Mouse (Mus musculus): Measurements from ENCODE around the gene Lamc3. TPM values are rescaled to one million over a fixed set of nuclear protein-coding genes. Genes with fewer than 3 reads are reported as not detected.
A peak's percentile ranks its signal among the peaks of the same experiment; 100 is the strongest.

Lamc3 gene
- polyA plus RNA-seq, 1 experiment, result 20.7 TPM

DNA sequence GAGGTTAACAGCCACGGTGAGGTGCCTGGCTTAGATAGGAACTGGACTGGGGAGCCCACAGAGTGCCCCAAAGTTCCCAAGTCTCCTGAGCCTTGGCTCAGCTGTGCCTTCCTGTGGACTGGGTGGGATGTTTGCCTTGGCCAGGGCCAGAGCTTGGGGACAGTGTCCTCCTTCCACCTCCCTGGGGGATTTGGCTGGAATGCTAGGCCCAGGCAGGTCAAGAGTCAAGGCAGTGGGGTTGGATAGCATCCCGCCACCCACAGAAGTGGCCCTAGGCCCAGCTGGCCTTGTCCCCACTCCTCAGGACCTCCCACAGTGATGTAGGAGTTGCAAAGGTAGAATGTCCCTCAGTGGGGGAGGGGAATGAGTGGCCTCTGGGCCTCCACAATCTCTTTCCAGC is 4.1 kb downstream of the Lamc3 start:
- Histone ChIP-seq H3K36me3 (ENCODE audit: control insufficient read depth, insufficient read depth, low read length) (no peaks in the 10 kb centered on the region), H3K4me1 (ENCODE audit: control insufficient read depth, insufficient read depth, low read length) (no peaks in the 10 kb centered on the region), H3K27ac (ENCODE audit: insufficient read depth, low read depth, low read length) (no peak overlapping the region), H3K4me3 (ENCODE audit: insufficient read depth, low read depth, low read length) (no peak overlapping the region), H3K27me3 (replicated peaks; ENCODE audit: control insufficient read depth, insufficient read depth, low read length) (no peaks in the 10 kb centered on the region)
- TF ChIP-seq POLR2A (IDR thresholded peaks at IDR 0.05; ENCODE audit: low read depth, low read length), result no peak
- no peak for TF ChIP-seq CTCF (conservative IDR thresholded peaks at IDR 0.05; ENCODE audit: insufficient read depth, insufficient read length, low read depth, low read length)
- DNase-seq, result peak; percentile 70
- 84% methylated on average over 2 of the region's 2 CpGs for WGBS

DNA sequence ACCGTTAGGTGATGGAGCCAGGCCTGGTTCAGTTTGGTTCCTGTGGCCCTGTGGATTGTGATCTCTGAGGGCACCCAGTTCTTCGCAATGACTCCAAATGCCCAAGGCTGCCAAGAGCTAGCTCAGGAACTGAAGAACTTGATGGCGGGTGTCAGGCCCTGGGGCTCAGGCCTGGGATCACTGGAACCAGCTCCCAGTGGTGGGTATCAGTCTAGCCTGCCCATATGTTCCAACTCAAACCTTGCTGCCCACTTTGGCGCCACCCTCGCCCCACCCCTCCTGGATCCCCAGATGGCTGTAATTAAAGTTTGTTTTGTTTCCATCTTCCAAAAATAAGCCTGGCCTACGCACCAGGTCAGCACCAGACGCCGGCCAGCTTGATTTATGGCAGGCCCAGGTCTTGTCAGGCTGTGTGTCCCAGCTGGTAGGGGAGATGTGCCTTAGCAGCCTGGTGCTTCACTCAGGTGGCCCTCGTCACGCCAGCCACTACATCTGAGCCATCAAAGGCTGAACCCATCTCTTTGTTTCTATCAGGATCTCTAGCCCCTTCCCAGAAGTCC is 6.1 kb downstream of the Lamc3 start:
- H3K4me1 ChIP-seq (ENCODE audit: control insufficient read depth, insufficient read depth, low read length), result no peaks in the 10 kb centered on the region
- WGBS, result 66% methylated on average over 10 of the region's 10 CpGs
- TF ChIP-seq CTCF (conservative IDR thresholded peaks at IDR 0.05; ENCODE audit: insufficient read depth, insufficient read length, low read depth, low read length) (no peak), POLR2A (IDR thresholded peaks at IDR 0.05; ENCODE audit: low read depth, low read length) (no peak)
- H3K36me3 ChIP-seq (ENCODE audit: control insufficient read depth, insufficient read depth, low read length), result no peaks in the 10 kb centered on the region
- no peak for DNase-seq
- no peaks in the 10 kb centered on the region for H3K27me3 ChIP-seq (replicated peaks; ENCODE audit: control insufficient read depth, insufficient read depth, low read length)
- H3K27ac ChIP-seq (ENCODE audit: insufficient read depth, low read depth, low read length), result no peak overlapping the region
- no peak overlapping the region for H3K4me3 ChIP-seq (ENCODE audit: insufficient read depth, low read depth, low read length)

DNA sequence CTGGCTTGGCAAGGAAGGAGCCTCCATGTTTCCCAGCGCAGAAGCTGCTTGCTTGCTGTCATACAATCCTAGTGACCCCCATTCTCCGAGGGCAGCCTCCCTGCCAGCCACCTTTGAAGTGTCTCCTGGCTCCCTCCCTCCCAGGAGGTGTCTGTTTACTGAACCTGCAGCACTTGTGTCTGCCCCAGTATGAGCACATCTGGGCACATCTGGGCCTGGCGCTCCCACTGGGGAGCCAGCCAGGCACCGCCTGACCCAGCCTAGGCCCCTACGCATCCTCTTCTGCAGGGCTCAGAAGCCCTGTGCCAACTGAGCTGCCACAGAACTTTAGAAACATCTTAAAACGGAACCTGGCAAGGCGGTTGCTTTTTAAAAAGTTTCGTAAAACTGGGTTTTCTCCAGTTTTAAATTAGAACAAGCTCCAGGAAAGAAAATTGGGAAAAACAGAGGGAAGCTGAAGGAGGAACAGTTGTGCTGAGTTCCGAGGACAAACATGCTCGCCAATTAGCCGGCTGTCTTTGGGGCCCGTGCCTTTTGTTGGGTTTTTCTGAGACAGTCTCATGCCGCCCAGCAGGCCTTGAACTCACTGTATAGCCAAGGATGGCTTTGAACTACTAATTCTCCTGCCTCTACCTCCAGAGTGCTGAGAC is 7.3 kb downstream of the Lamc3 start:
- Histone ChIP-seq H3K27ac (ENCODE audit: insufficient read depth, low read depth, low read length) (no peak overlapping the region), H3K4me3 (ENCODE audit: insufficient read depth, low read depth, low read length) (no peak overlapping the region), H3K4me1 (ENCODE audit: control insufficient read depth, insufficient read depth, low read length) (no peaks in the 10 kb centered on the region), H3K27me3 (replicated peaks; ENCODE audit: control insufficient read depth, insufficient read depth, low read length) (no peaks in the 10 kb centered on the region), H3K36me3 (ENCODE audit: control insufficient read depth, insufficient read depth, low read length) (no peaks in the 10 kb centered on the region)
- no peak for DNase-seq
- WGBS, result 79% methylated on average over 13 of the region's 13 CpGs
- TF ChIP-seq CTCF (conservative IDR thresholded peaks at IDR 0.05; ENCODE audit: insufficient read depth, insufficient read length, low read depth, low read length) (no peak), POLR2A (IDR thresholded peaks at IDR 0.05; ENCODE audit: low read depth, low read length) (no peak)

DNA sequence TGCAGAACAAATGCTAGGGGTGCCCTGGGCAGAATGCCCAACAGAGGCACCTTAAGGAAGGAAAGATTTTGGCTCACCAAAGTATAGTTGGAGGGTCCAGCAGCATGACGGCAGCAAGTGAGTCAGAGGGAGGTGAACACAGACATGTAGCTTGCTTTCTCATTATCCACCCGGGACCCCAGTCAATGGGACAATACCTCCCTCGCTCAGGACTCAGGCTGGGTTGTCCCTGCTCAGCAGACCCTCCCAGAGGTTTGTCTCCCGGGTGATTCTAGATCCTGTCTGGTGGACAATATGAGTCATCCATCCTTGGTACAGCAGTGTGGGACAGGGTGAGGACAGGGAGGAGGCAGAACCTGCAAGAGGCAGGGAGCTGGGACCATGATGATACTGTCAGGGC is 13.8 kb downstream of the Lamc3 start:
- Histone ChIP-seq H3K27ac (ENCODE audit: insufficient read depth, low read depth, low read length) (no peak overlapping the region), H3K27me3 (replicated peaks; ENCODE audit: control insufficient read depth, insufficient read depth, low read length) (no peaks in the 10 kb centered on the region), H3K4me1 (ENCODE audit: control insufficient read depth, insufficient read depth, low read length) (no peaks in the 10 kb centered on the region), H3K4me3 (ENCODE audit: insufficient read depth, low read depth, low read length) (no peak overlapping the region), H3K36me3 (ENCODE audit: control insufficient read depth, insufficient read depth, low read length) (no peaks in the 10 kb centered on the region)
- WGBS, result 81% methylated on average over 4 of the region's 4 CpGs
- no peak for DNase-seq
- TF ChIP-seq CTCF (conservative IDR thresholded peaks at IDR 0.05; ENCODE audit: insufficient read depth, insufficient read length, low read depth, low read length), result no peak
- no peak for TF ChIP-seq POLR2A (IDR thresholded peaks at IDR 0.05; ENCODE audit: low read depth, low read length)

DNA sequence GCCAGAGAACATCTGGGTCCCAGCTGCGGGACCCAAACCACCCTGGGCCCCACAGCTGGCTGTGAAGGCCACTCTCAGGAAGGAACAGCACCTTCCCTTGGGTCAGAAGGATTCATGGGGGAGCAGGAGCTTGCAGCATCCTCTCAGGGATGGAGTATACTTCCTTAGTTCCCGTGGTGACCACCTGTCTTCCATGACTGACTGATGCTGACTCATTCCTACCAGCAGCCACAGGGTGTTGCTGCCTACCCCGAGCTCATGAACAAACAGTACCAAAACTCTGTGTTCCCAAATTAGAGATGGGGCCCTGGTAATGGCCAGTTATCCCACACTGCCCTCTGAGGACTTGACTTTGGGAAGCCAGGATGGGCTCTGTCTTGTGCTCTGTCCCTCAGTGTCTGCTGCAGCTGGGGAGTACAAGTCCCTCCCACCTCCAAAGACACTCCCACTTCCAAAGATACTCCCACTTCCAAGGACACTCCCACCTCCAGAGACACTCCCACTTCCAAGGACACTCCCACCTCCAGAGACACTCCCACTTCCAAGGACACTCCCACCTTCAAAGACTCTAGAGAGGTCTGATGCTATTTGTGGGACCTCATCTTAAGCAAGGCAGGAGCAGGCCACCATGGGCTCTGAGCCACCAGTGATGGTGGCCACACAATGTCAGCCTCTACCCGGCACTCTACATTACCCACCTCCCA is 14.7 kb downstream of the Lamc3 start:
- H3K4me3 ChIP-seq (ENCODE audit: insufficient read depth, low read depth, low read length), result no peak overlapping the region
- H3K4me1 ChIP-seq (ENCODE audit: control insufficient read depth, insufficient read depth, low read length), result no peaks in the 10 kb centered on the region
- 63% methylated on average over 4 of the region's 4 CpGs for WGBS
- H3K27me3 ChIP-seq (replicated peaks; ENCODE audit: control insufficient read depth, insufficient read depth, low read length), result no peaks in the 10 kb centered on the region
- no peaks in the 10 kb centered on the region for H3K36me3 ChIP-seq (ENCODE audit: control insufficient read depth, insufficient read depth, low read length)
- no peak for TF ChIP-seq CTCF (conservative IDR thresholded peaks at IDR 0.05; ENCODE audit: insufficient read depth, insufficient read length, low read depth, low read length)
- no peak for TF ChIP-seq POLR2A (IDR thresholded peaks at IDR 0.05; ENCODE audit: low read depth, low read length)
- peak; percentile 55 for DNase-seq
- no peak overlapping the region for H3K27ac ChIP-seq (ENCODE audit: insufficient read depth, low read depth, low read length)

DNA sequence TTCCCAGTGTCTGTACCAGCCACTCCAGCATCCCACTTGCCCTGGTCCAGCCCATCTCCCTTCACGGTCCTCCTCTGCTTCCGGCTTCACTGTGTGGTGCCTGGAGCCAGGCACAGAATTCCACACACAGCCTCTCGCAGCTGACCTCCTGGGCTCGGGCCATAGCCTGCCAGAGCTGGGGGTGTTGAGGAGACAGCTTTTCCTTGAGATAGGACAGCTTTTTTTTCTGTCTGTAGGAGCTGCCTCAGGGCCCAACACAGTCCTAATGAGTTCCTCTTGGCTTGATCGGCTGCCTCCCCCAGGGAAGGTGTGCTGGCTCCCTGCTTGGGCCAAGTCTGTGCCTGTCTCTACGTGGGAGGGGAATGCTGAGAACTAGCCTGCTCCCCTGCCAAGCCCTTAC is 17.0 kb downstream of the Lamc3 start:
- H3K36me3 ChIP-seq (ENCODE audit: control insufficient read depth, insufficient read depth, low read length), result no peaks in the 10 kb centered on the region
- TF ChIP-seq POLR2A (IDR thresholded peaks at IDR 0.05; ENCODE audit: low read depth, low read length), result no peak
- TF ChIP-seq CTCF (conservative IDR thresholded peaks at IDR 0.05; ENCODE audit: insufficient read depth, insufficient read length, low read depth, low read length), result no peak
- no peaks in the 10 kb centered on the region for H3K27me3 ChIP-seq (replicated peaks; ENCODE audit: control insufficient read depth, insufficient read depth, low read length)
- no peak overlapping the region for H3K27ac ChIP-seq (ENCODE audit: insufficient read depth, low read depth, low read length)
- no peaks in the 10 kb centered on the region for H3K4me1 ChIP-seq (ENCODE audit: control insufficient read depth, insufficient read depth, low read length)
- no peak for DNase-seq
- WGBS, result 47% methylated on average over 6 of the region's 6 CpGs
- no peak overlapping the region for H3K4me3 ChIP-seq (ENCODE audit: insufficient read depth, low read depth, low read length)

DNA sequence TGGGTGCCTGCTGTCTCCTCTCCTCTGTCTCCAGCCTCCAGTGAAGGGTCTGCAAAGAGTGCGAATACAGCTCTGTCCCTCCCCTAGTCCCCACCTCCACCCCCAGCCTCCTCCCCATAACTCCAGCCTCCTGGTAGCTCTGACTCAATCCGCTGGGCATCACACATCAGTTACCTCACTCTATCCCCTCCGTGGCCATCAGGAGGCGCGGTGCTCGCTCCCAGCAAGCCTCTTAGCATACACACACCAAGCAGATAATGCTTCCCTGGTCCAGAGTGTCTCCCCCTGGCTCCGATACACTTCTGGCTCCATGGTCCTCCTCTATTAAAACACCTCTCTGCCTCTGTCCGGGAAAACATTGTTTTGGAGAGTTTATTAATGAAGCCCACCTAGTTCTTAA is 17.5 kb downstream of the Lamc3 start:
- WGBS, result 30% methylated on average over 8 of the region's 8 CpGs

More for the DNA sequence above, 17.5 kb downstream of the Lamc3 start:
- no peak for DNase-seq
- Histone ChIP-seq H3K4me1 (ENCODE audit: control insufficient read depth, insufficient read depth, low read length) (no peaks in the 10 kb centered on the region), H3K27me3 (replicated peaks; ENCODE audit: control insufficient read depth, insufficient read depth, low read length) (no peaks in the 10 kb centered on the region), H3K4me3 (ENCODE audit: insufficient read depth, low read depth, low read length) (no peak overlapping the region), H3K27ac (ENCODE audit: insufficient read depth, low read depth, low read length) (no peak overlapping the region), H3K36me3 (ENCODE audit: control insufficient read depth, insufficient read depth, low read length) (no peaks in the 10 kb centered on the region)
- TF ChIP-seq CTCF (conservative IDR thresholded peaks at IDR 0.05; ENCODE audit: insufficient read depth, insufficient read length, low read depth, low read length) (no peak), POLR2A (IDR thresholded peaks at IDR 0.05; ENCODE audit: low read depth, low read length) (no peak)
